Mouse (Mus musculus) adrenal gland, postnatal 14 days (tissue): ENCODE measurements around the gene Pbxip1. TPM values are rescaled to one million over a fixed set of nuclear protein-coding genes. Genes with fewer than 3 reads are reported as not detected.

ENCODE experiments used
- DNase-seq: peaks from one replicate; pipeline ENCODE4 v3.0.0; 2021; ENCODE audit warnings: mixed read lengths
- long read RNA-seq, 2 experiments: library from polyadenylated mRNA; stranded (forward); transcript quantifications; one replicate each; pipeline ENCODE4 v2.0.0; 2021
- total RNA-seq: library from RNA; stranded (reverse); gene quantifications from 2 replicates; pipeline ENCODE4 v1.2.3, GENCODE M21; 2021

The Pbxip1 gene
- 43.9 and 48.7 TPM in 2 replicates for total RNA-seq
- long read RNA-seq, experiment 1, partial matches to known transcripts = 29 of 56 reads
- long read RNA-seq, experiment 1, other reads (novel, unspliced or antisense) = 27 of 56 reads
- long read RNA-seq, experiment 2, partial matches to known transcripts = 19 of 38 reads
- long read RNA-seq, experiment 2, other reads (novel, unspliced or antisense) = 19 of 38 reads

- DNase-seq = peak; percentile 84
Observed at GRCm38 (mm10) chr3:89436176-89437113, at the start of gene Pbxip1. TSS of gene Pbxip1 (plus strand) at chr3:89436706.

- DNase-seq = peak; percentile 78
Observed at GRCm38 (mm10) chr3:89387632-89388031, 48.9 kb upstream of the Pbxip1 start.

- peak; percentile 84 for DNase-seq
Observed at GRCm38 (mm10) chr3:89388134-89388881, 48.2 kb upstream of the Pbxip1 start.

- no peak for DNase-seq
Observed at GRCm38 (mm10) chr3:89388901-89389740, 47.4 kb upstream of the Pbxip1 start.

- peak; percentile 86 for DNase-seq
Observed at GRCm38 (mm10) chr3:89390111-89390515, 46.4 kb upstream of the Pbxip1 start.

GRCm38 (mm10) chr3:89390699-89391662 lies 45.5 kb upstream of the Pbxip1 start:
- peak; percentile 69 for DNase-seq

GRCm38 (mm10) chr3:89391663-89392511 lies 44.6 kb upstream of the Pbxip1 start:
- peak; percentile 90 for DNase-seq

GRCm38 (mm10) chr3:89392871-89393311 lies 43.6 kb upstream of the Pbxip1 start:
- peak; percentile 65 for DNase-seq

- DNase-seq = peak; percentile 100
Observed at GRCm38 (mm10) chr3:89393605-89394004, 42.9 kb upstream of the Pbxip1 start.

- peak; percentile 93 for DNase-seq
Observed at GRCm38 (mm10) chr3:89394006-89394893, 42.3 kb upstream of the Pbxip1 start, which contains the start of gene Zbtb7b. TSS of gene Zbtb7b (minus strand) at chr3:89394776.

GRCm38 (mm10) chr3:89394894-89395256 lies 41.6 kb upstream of the Pbxip1 start:
- DNase-seq = peak; percentile 92

GRCm38 (mm10) chr3:89395419-89395805 lies 41.1 kb upstream of the Pbxip1 start:
- no peak for DNase-seq

GRCm38 (mm10) chr3:89395806-89396653 lies 40.5 kb upstream of the Pbxip1 start:
- DNase-seq = peak; percentile 82

GRCm38 (mm10) chr3:89396654-89397005 lies 39.9 kb upstream of the Pbxip1 start:
- no peak for DNase-seq

- DNase-seq = no peak
Observed at GRCm38 (mm10) chr3:89401329-89401728, 35.2 kb upstream of the Pbxip1 start.

- DNase-seq = no peak
Observed at GRCm38 (mm10) chr3:89402693-89403092, 33.8 kb upstream of the Pbxip1 start, which contains the start of gene Lenep. TSS of gene Lenep (minus strand) at chr3:89402793.

- DNase-seq = no peak
Observed at GRCm38 (mm10) chr3:89406887-89407286, 29.6 kb upstream of the Pbxip1 start.
